Mouse (Mus musculus) MEL (cell line): ENCODE data around the gene Prr12. TPM values are rescaled to one million over a fixed set of nuclear protein-coding genes. Genes with fewer than 3 reads are reported as not detected.

Experiments used
- DNase-seq: peaks from one replicate; pipeline ENCODE4 v3.0.0; 2011; ENCODE audit warnings: low read depth, low spot score
- H3K27ac ChIP-seq: 2 replicates; pipeline ENCODE4 v1.5.1; 2012; ENCODE audit warnings: low read depth, mild to moderate bottlenecking, control low read depth, low read length, moderate library complexity; ENCODE audit not compliant: control insufficient read depth
- H3K27me3 ChIP-seq, 2 experiments: fragments of 150-350 bp in 1 of 2; sonication (generic) in 1 of 2; 2 replicates each; pipeline ENCODE4 v1.6.1; 2012; ENCODE audit warnings: low read length in 2 of 2, mild to moderate bottlenecking in 2 of 2, improper control_type of control experiment in 1 of 2, moderate library complexity in 1 of 2; ENCODE audit not compliant: insufficient read depth in 2 of 2, control insufficient read depth in 1 of 2
- H3K36me3 ChIP-seq, 2 experiments: 2 replicates each; pipeline ENCODE4 v1.6.1; 2012 to 2014; ENCODE audit warnings: low read length in 2 of 2, improper control_type of control experiment in 1 of 2, inconsistent platforms in 1 of 2, mild to moderate bottlenecking in 1 of 2; ENCODE audit not compliant: insufficient read depth in 2 of 2, control insufficient read depth in 1 of 2
- H3K4me1 ChIP-seq, 2 experiments: fragments of 150-350 bp in 1 of 2; sonication (generic) in 1 of 2; 2 replicates each; pipeline ENCODE4 v1.6.1; 2012; ENCODE audit warnings: low read length in 2 of 2, improper control_type of control experiment in 1 of 2, mild to moderate bottlenecking in 1 of 2; ENCODE audit not compliant: insufficient read depth in 2 of 2, control insufficient read depth in 1 of 2
- H3K4me3 ChIP-seq, 2 experiments: fragments of 150-350 bp in 1 of 2; sonication (generic) in 1 of 2; 2 replicates each; pipeline ENCODE4 v1.5.1; 2012; ENCODE audit warnings: low read depth in 2 of 2, low read length in 2 of 2, mild to moderate bottlenecking in 2 of 2, moderate library complexity in 2 of 2, control low read depth in 1 of 2, improper control_type of control experiment in 1 of 2; ENCODE audit not compliant: control insufficient read depth in 1 of 2, insufficient read depth in 1 of 2
- H3K79me2 ChIP-seq: 2 replicates; pipeline ENCODE4 v1.6.1; 2012; ENCODE audit warnings: mild to moderate bottlenecking, low read length, moderate library complexity; ENCODE audit not compliant: control insufficient read depth, poor library complexity, insufficient read depth
- H3K9ac ChIP-seq: 2 replicates; pipeline ENCODE4 v1.6.1; 2012; ENCODE audit warnings: low read depth, mild to moderate bottlenecking, control low read depth, low read length, moderate library complexity; ENCODE audit not compliant: control insufficient read depth, poor library complexity, severe bottlenecking
- H3K9me3 ChIP-seq: fragments of 150-350 bp; sonication (generic); replicated peaks from 2 replicates; pipeline ENCODE4 v1.6.1; 2012; ENCODE audit warnings: mild to moderate bottlenecking, low read length, improper control_type of control experiment, moderate library complexity; ENCODE audit not compliant: insufficient read depth
- CHD1 ChIP-seq: IDR thresholded peaks from 2 replicates; pipeline ENCODE4 v1.6.1; 2012; ENCODE audit warnings: low read depth, mild to moderate bottlenecking, inconsistent platforms, low read length, improper control_type of control experiment
- CHD2 ChIP-seq: IDR thresholded peaks from 2 replicates; pipeline ENCODE4 v1.6.1; 2011; ENCODE audit warnings: low read length, improper control_type of control experiment
- CTCF ChIP-seq, 3 experiments: IDR thresholded peaks in 2 of 3; conservative IDR thresholded peaks in 1 of 3; 2 replicates each; pipeline ENCODE4 v1.5.1; 2011 to 2012; ENCODE audit warnings: low read length in 3 of 3, low read depth in 2 of 3, mild to moderate bottlenecking in 2 of 3, improper control_type of control experiment in 1 of 3, inconsistent platforms in 1 of 3, mixed read lengths in 1 of 3, moderate library complexity in 1 of 3; ENCODE audit not compliant: control insufficient read depth in 1 of 3, insufficient read depth in 1 of 3, poor library complexity in 1 of 3, severe bottlenecking in 1 of 3
- ELF1 ChIP-seq: IDR thresholded peaks from 2 replicates; pipeline ENCODE4 v1.6.1; 2014; ENCODE audit warnings: low read depth, mild to moderate bottlenecking, inconsistent platforms, low read length, improper control_type of control experiment, moderate library complexity
- EP300 ChIP-seq, 2 experiments: IDR thresholded peaks; 2 replicates each; pipeline ENCODE4 v1.6.1; 2011; ENCODE audit warnings: improper control_type of control experiment in 2 of 2, low read length in 2 of 2, low read depth in 1 of 2, mild to moderate bottlenecking in 1 of 2
- GABPA ChIP-seq: IDR thresholded peaks from 2 replicates; pipeline ENCODE4 v1.6.1; 2012; ENCODE audit warnings: low read depth, mild to moderate bottlenecking, inconsistent platforms, low read length, improper control_type of control experiment, moderate library complexity
- GATA1 ChIP-seq: IDR thresholded peaks from 2 replicates; pipeline ENCODE4 v1.6.1; 2011; ENCODE audit warnings: low read depth, low read length, improper control_type of control experiment
- JUND ChIP-seq: IDR thresholded peaks from 2 replicates; pipeline ENCODE4 v1.6.1; 2011; ENCODE audit warnings: low read depth, mild to moderate bottlenecking, improper control_type of control experiment, low read length
- KAT2A ChIP-seq: conservative IDR thresholded peaks from 2 replicates; pipeline ENCODE4 v1.6.1; 2012; ENCODE audit warnings: low read depth, low read length, improper control_type of control experiment, inconsistent platforms
- MAFK ChIP-seq: IDR thresholded peaks from 2 replicates; pipeline ENCODE4 v1.6.1; 2011; ENCODE audit warnings: low read depth, mild to moderate bottlenecking, low read length, improper control_type of control experiment, borderline replicate concordance
- MAZ ChIP-seq: IDR thresholded peaks from 2 replicates; pipeline ENCODE4 v1.6.1; 2012; ENCODE audit warnings: low read depth, mild to moderate bottlenecking, inconsistent platforms, low read length, improper control_type of control experiment
- MEF2A ChIP-seq: IDR thresholded peaks from 2 replicates; pipeline ENCODE4 v1.6.1; 2014; ENCODE audit warnings: low read depth, mild to moderate bottlenecking, inconsistent platforms, low read length, improper control_type of control experiment; ENCODE audit not compliant: poor library complexity, insufficient replicate concordance, severe bottlenecking; ENCODE audit errors: extremely low read depth
- MXI1 ChIP-seq: IDR thresholded peaks from 2 replicates; pipeline ENCODE4 v1.6.1; 2011; ENCODE audit warnings: mild to moderate bottlenecking, low read depth, low read length, improper control_type of control experiment
- MYB ChIP-seq: IDR thresholded peaks from 2 replicates; pipeline ENCODE4 v1.6.1; 2011; ENCODE audit warnings: mild to moderate bottlenecking, low read depth, low read length, improper control_type of control experiment
- MYC ChIP-seq: IDR thresholded peaks from 2 replicates; pipeline ENCODE4 v1.6.1; 2011; ENCODE audit warnings: low read depth, mild to moderate bottlenecking, low read length, improper control_type of control experiment, moderate library complexity
- POLR2A ChIP-seq, 2 experiments: IDR thresholded peaks; 2 replicates each; pipeline ENCODE4 v1.6.1; 2011 to 2012; ENCODE audit warnings: low read length in 2 of 2, mild to moderate bottlenecking in 2 of 2, control low read depth in 1 of 2, improper control_type of control experiment in 1 of 2, low read depth in 1 of 2, moderate library complexity in 1 of 2; ENCODE audit not compliant: control insufficient read depth in 1 of 2, insufficient read depth in 1 of 2, poor library complexity in 1 of 2
- POLR2AphosphoS2 ChIP-seq: IDR thresholded peaks from 2 replicates; pipeline ENCODE4 v1.6.1; 2011; ENCODE audit warnings: low read length, improper control_type of control experiment
- RCOR1 ChIP-seq: IDR thresholded peaks from 2 replicates; pipeline ENCODE4 v1.6.1; 2012; ENCODE audit warnings: low read depth, mild to moderate bottlenecking, inconsistent platforms, low read length, improper control_type of control experiment
- SIN3A ChIP-seq: IDR thresholded peaks from 2 replicates; pipeline ENCODE4 v1.6.1; 2012; ENCODE audit warnings: low read length, improper control_type of control experiment, inconsistent platforms
- TBP ChIP-seq: IDR thresholded peaks from 2 replicates; pipeline ENCODE4 v1.8.0; 2011; ENCODE audit warnings: low read depth, low read length, improper control_type of control experiment
- TCF12 ChIP-seq: IDR thresholded peaks from 2 replicates; pipeline ENCODE4 v1.6.1; 2014; ENCODE audit warnings: low read depth, mild to moderate bottlenecking, inconsistent platforms, low read length, improper control_type of control experiment, moderate library complexity
- UBTF ChIP-seq: IDR thresholded peaks from 2 replicates; pipeline ENCODE4 v1.6.1; 2012; ENCODE audit warnings: low read depth, mild to moderate bottlenecking, inconsistent platforms, low read length, improper control_type of control experiment, moderate library complexity, borderline replicate concordance; ENCODE audit not compliant: insufficient read depth
- USF2 ChIP-seq, 2 experiments: IDR thresholded peaks; 2 replicates each; pipeline ENCODE4 v1.6.1; 2011 to 2012; ENCODE audit warnings: improper control_type of control experiment in 2 of 2, low read length in 2 of 2, borderline replicate concordance in 1 of 2, inconsistent platforms in 1 of 2, low read depth in 1 of 2, mild to moderate bottlenecking in 1 of 2; ENCODE audit not compliant: insufficient read depth in 1 of 2
- ZKSCAN1 ChIP-seq: IDR thresholded peaks from 2 replicates; pipeline ENCODE4 v1.6.1; 2012; ENCODE audit warnings: low read depth, mild to moderate bottlenecking, inconsistent platforms, low read length, improper control_type of control experiment, moderate library complexity
- ZNF384 ChIP-seq: IDR thresholded peaks from 2 replicates; pipeline ENCODE4 v1.6.1; 2012; ENCODE audit warnings: low read depth, mild to moderate bottlenecking, inconsistent platforms, low read length, improper control_type of control experiment
- polyA plus RNA-seq, 2 experiments: library from polyadenylated mRNA; stranded (reverse) in 1 of 2; unstranded in 1 of 2; fragments of >175 nt in 1 of 2; fragments of >200 nt in 1 of 2; gene quantifications; 2 replicates each; pipeline versions ENCODE4 v1.2.1 to v1.2.4; 2012; ENCODE audit warnings: low replicate concordance in 2 of 2, low read depth in 1 of 2; ENCODE audit not compliant: insufficient read length in 2 of 2, insufficient read depth in 1 of 2, missing spikeins in 1 of 2
- total RNA-seq: library from RNA; depleted of rRNA; stranded (reverse); fragments of 300-350 nt; gene quantifications from 2 replicates; pipeline ENCODE4 v1.2.3, GENCODE M21; 2012

Gene Prr12
- total and polyA plus RNA-seq, 3 experiments: 3.5 to 32.1 TPM; not detected in 1

GRCm38 (mm10) chr7:45012011-45012410 lies 40.7 kb downstream of the Prr12 start:
- no peak for TF ChIP-seq MEF2A
- TF ChIP-seq USF2 (IDR thresholded peaks at IDR 0.05; ENCODE audit: borderline replicate concordance in 1 of 2, insufficient read depth in 1 of 2, low read depth in 1 of 2, low read length in 2 of 2): no peak
- TF ChIP-seq KAT2A: no peak
- no peak for TF ChIP-seq CTCF (IDR thresholded peaks at IDR 0.05 in 2 of 3, conservative IDR thresholded peaks at IDR 0.05 in 1 of 3; ENCODE audit: control insufficient read depth in 1 of 3, insufficient read depth in 1 of 3, low read depth in 2 of 3, low read length in 3 of 3, poor library complexity in 1 of 3, severe bottlenecking in 1 of 3)
- no peak for TF ChIP-seq RCOR1
- TF ChIP-seq MAZ: no peak
- TF ChIP-seq CHD2: no peak
- no peak for TF ChIP-seq JUND
- TF ChIP-seq ELF1: no peak
- Histone ChIP-seq H3K79me2 (peaks cover 16% of the 10 kb centered on the region), H3K36me3 (peaks cover 4 to 8% of the 10 kb centered on the region in 2 experiments), H3K4me1 (peaks cover 4 to 14% of the 10 kb centered on the region in 2 experiments), H3K9ac (no peak overlapping the region), H3K9me3 (no peaks in the 10 kb centered on the region), H3K27me3 (no peaks in the 10 kb centered on the region), H3K4me3 (no peak overlapping the region), H3K27ac (no peak overlapping the region)
- no peak for DNase-seq

- H3K9ac ChIP-seq: no peak overlapping the region
- no peak overlapping the region for H3K4me3 ChIP-seq
- peaks cover 0 to 4% of the 10 kb centered on the region in 2 experiments; a peak in 3 of 4 replicates for H3K36me3 ChIP-seq
- no peaks in the 10 kb centered on the region for H3K9me3 ChIP-seq
- H3K27ac ChIP-seq: no peak overlapping the region
- no peaks in the 10 kb centered on the region; the same call in 1 of the 2 replicates for H3K79me2 ChIP-seq
- H3K27me3 ChIP-seq: no peaks in the 10 kb centered on the region
- TF ChIP-seq TBP: no peak
- no peak for TF ChIP-seq MYC
- TF ChIP-seq UBTF: no peak
- TF ChIP-seq ZNF384: no peak
- TF ChIP-seq ZKSCAN1: no peak
- TF ChIP-seq MYB: no peak
- TF ChIP-seq EP300 (IDR thresholded peaks at IDR 0.05; ENCODE audit: low read depth in 1 of 2, low read length in 2 of 2): no peak
- TF ChIP-seq MAZ: no peak
- TF ChIP-seq TCF12: no peak
- no peak for TF ChIP-seq SIN3A
- no peak for TF ChIP-seq CHD1
- TF ChIP-seq POLR2A (IDR thresholded peaks at IDR 0.05; ENCODE audit: control insufficient read depth in 1 of 2, insufficient read depth in 1 of 2, low read depth in 1 of 2, low read length in 2 of 2, poor library complexity in 1 of 2): no peak
- no peak for TF ChIP-seq GABPA
- TF ChIP-seq USF2 (IDR thresholded peaks at IDR 0.05; ENCODE audit: borderline replicate concordance in 1 of 2, insufficient read depth in 1 of 2, low read depth in 1 of 2, low read length in 2 of 2): no peak
- TF ChIP-seq POLR2AphosphoS2: no peak
- no peak for TF ChIP-seq MXI1
- no peak for TF ChIP-seq MAFK
- TF ChIP-seq GATA1: no peak
- TF ChIP-seq, all 39 proteins: peak for 0
- H3K4me1 ChIP-seq: peaks cover 0 to 3% of the 10 kb centered on the region in 2 experiments; a peak in 1 of 4 replicates
- no peak for DNase-seq
These were observed 44.3 kb downstream of the Prr12 start for GRCm38 (mm10) chr7:45008411-45008810.
